Mouse (Mus musculus) lung, adult 10 weeks (tissue): ENCODE results near the gene Olfr1426. TPM values are rescaled to one million over a fixed set of nuclear protein-coding genes. Genes with fewer than 3 reads are reported as not detected.

ENCODE experiments used
- polyA plus RNA-seq: library from polyadenylated mRNA; stranded (reverse); fragments of 350-450 nt; fragmentation: Illumina TruSeq; extraction: RNeasy Lipid Tissue Mini Kit (QIAGEN cat#74804); gene quantifications from one replicate; pipeline ENCODE4 v1.2.3, GENCODE M21; 2014; ENCODE audit warnings: low read depth, low replicate concordance; ENCODE audit not compliant: insufficient read depth

Gene Olfr1426
- not detected for polyA plus RNA-seq

DNA sequence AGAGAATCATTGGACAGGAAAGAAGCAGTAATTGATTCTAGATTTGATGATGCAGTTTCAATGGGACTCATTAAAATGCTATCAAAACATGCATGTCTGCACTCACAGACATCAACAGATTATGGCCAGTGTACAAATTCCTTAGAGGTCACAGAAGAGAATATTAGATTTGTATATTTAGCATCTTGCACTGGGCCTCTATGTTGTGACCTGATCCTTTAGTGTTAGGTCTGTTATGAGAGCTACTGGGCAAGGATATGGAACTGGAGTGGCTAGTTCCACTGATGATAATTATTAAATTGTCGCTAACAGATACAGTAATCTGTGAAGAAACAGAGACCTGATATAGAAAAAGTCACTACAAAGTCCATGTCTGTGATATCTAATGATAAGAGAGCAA lies at the start of gene Olfr1426:
TSS of gene Olfr1426 (minus strand) at position 101 of the 400 bp plus-strand sequence.

GRCm38 (mm10) chr19:12123103-12123502 lies 31.3 kb upstream of the Olfr1426 start, which contains the start of gene Olfr76:
Gene Olfr76, minus strand, starts transcription at chr19:12123203.

GRCm38 (mm10) chr19:12115797-12116196 lies 24.0 kb upstream of the Olfr1426 start, which contains the start of gene Olfr1428:
Gene Olfr1428, minus strand, starts transcription at chr19:12115897.

GRCm38 (mm10) chr19:12103234-12103633 lies 11.4 kb upstream of the Olfr1426 start, which contains the start of gene Olfr1427:
Gene Olfr1427, minus strand, starts transcription at chr19:12103334.

GRCm38 (mm10) chr19:12077631-12078030 lies 14.2 kb downstream of the Olfr1426 start, which contains the start of gene Olfr1425:
Gene Olfr1425, minus strand, starts transcription at chr19:12077731.

DNA sequence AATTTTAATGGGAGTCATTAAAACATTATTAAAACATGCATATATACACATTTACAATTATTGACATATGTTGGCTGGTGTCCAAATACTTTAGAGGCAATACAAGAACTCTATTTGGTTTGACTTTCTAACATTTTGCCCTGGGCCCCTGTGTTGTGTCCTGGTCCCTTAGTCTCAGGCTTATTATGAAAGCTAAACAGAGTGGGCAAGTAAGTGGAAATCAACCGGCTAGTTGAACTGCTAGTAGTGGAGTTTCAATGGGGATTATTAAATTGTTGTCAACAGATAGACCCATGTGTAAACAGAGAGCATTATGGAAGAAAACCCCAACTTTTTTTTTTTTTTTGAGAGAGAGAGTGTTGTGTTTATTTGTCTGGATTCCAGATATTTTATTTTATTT lies 29.2 kb downstream of the Olfr1426 start, which contains the start of gene Olfr1424:
TSS of gene Olfr1424 (minus strand) at position 101 of the 400 bp plus-strand sequence.

GRCm38 (mm10) chr19:12041217-12041616 lies 50.6 kb downstream of the Olfr1426 start, which contains the start of gene Olfr1423:
Gene Olfr1423, minus strand, starts transcription at chr19:12041317.

Other genes starting within 250 kb of the Olfr1426 start
- not detected for gene Olfr1418, start 230.9 kb downstream of the Olfr1426 start, polyA plus RNA-seq
- not detected for gene Olfr1419, start 216.9 kb downstream of the Olfr1426 start, polyA plus RNA-seq
- not detected for gene Olfr1420, start 205.4 kb downstream of the Olfr1426 start, polyA plus RNA-seq
- 7.1 TPM for gene Patl1, start 179.6 kb downstream of the Olfr1426 start, polyA plus RNA-seq
- 22.1 TPM for gene Osbp, start 126.1 kb downstream of the Olfr1426 start, polyA plus RNA-seq
- not detected for gene Olfr1423, start 50.7 kb downstream of the Olfr1426 start, polyA plus RNA-seq
- not detected for gene Olfr1424, start 29.3 kb downstream of the Olfr1426 start, polyA plus RNA-seq
- gene Olfr1425, start 14.3 kb downstream of the Olfr1426 start, polyA plus RNA-seq: not detected
- not detected for gene Olfr1427, start 11.3 kb upstream of the Olfr1426 start, polyA plus RNA-seq
- not detected for gene Olfr1428, start 23.9 kb upstream of the Olfr1426 start, polyA plus RNA-seq
- not detected for gene Olfr76, start 31.2 kb upstream of the Olfr1426 start, polyA plus RNA-seq
- gene Olfr1555-ps1, start 78.1 kb upstream of the Olfr1426 start, polyA plus RNA-seq: not detected
- gene Olfr1431, start 108.6 kb upstream of the Olfr1426 start, polyA plus RNA-seq: not detected
- not detected for gene Olfr1432, start 140.6 kb upstream of the Olfr1426 start, polyA plus RNA-seq
- gene Olfr262, start 149.6 kb upstream of the Olfr1426 start, polyA plus RNA-seq: not detected
- gene Olfr235, start 169.0 kb upstream of the Olfr1426 start, polyA plus RNA-seq: not detected
- not detected for gene Olfr1434, start 187.8 kb upstream of the Olfr1426 start, polyA plus RNA-seq
- not detected for gene Olfr1436, start 207.1 kb upstream of the Olfr1426 start, polyA plus RNA-seq
- not detected for gene Olfr1437, start 233.1 kb upstream of the Olfr1426 start, polyA plus RNA-seq
- gene Olfr1438-ps1, start 243.9 kb upstream of the Olfr1426 start, polyA plus RNA-seq: not detected